Mouse (Mus musculus): ENCODE measurements at regions not wholly inside any gene's neighbourhood (a gene's known extent, or its start where the extent isn't known, plus 50 kb on each side); places are given as distances from the start of the nearest gene placed in this dataset.

- Histone ChIP-seq H3K4me2 (no peak overlapping the region), H3K27me3 (no peaks in the 10 kb centered on the region), H3K36me3 (replicated peaks) (no peaks in the 10 kb centered on the region), H3K9me3 (replicated peaks) (no peaks in the 10 kb centered on the region), H3K4me3 (replicated peaks) (no peak overlapping the region), H3K27ac (replicated peaks) (no peak overlapping the region), H3K9ac (no peak overlapping the region), H3K4me1 (replicated peaks) (peaks cover 6% of the 10 kb centered on the region)
- no peak for ATAC-seq (ENCODE audit: insufficient read depth)
- WGBS (ENCODE audit: insufficient replicate concordance) = 22% methylated on average over 6 of the region's 6 CpGs
Measured at GRCm38 (mm10) chr12:25293470-25294178, 196.7 kb upstream of the Id2 start.

GRCm38 (mm10) chr12:25289381-25289780 lies 192.4 kb upstream of the Id2 start:
- H3K4me2 ChIP-seq = no peak overlapping the region
- no peak overlapping the region for H3K27ac ChIP-seq (replicated peaks)
- no peak overlapping the region for H3K4me3 ChIP-seq (replicated peaks)
- H3K27me3 ChIP-seq = no peaks in the 10 kb centered on the region
- H3K9me3 ChIP-seq (replicated peaks) = no peaks in the 10 kb centered on the region
- 31% methylated on average over 2 of the region's 2 CpGs for WGBS (ENCODE audit: insufficient replicate concordance)
- no peak overlapping the region for H3K9ac ChIP-seq
- ATAC-seq (ENCODE audit: insufficient read depth) = no peak
- no peaks in the 10 kb centered on the region for H3K36me3 ChIP-seq (replicated peaks)
- H3K4me1 ChIP-seq (replicated peaks) = peaks cover 6% of the 10 kb centered on the region

GRCm38 (mm10) chr12:25283808-25284207 lies 186.9 kb upstream of the Id2 start:
- ATAC-seq (ENCODE audit: insufficient read depth) = no peak
- WGBS (ENCODE audit: insufficient replicate concordance) = 16% methylated on average over 3 of the region's 3 CpGs

GRCm38 (mm10) chr12:25281438-25281837 lies 184.5 kb upstream of the Id2 start:
- no peak overlapping the region for H3K9ac ChIP-seq
- H3K4me3 ChIP-seq (replicated peaks) = no peak overlapping the region
- H3K4me1 ChIP-seq (replicated peaks) = no peaks in the 10 kb centered on the region
- 18% methylated on average over 1 of the region's 1 CpGs for WGBS (ENCODE audit: insufficient replicate concordance)
- H3K36me3 ChIP-seq (replicated peaks) = no peaks in the 10 kb centered on the region
- H3K4me2 ChIP-seq = no peak overlapping the region
- no peak for ATAC-seq (ENCODE audit: insufficient read depth)
- no peaks in the 10 kb centered on the region for H3K27me3 ChIP-seq
- H3K9me3 ChIP-seq (replicated peaks) = no peaks in the 10 kb centered on the region
- H3K27ac ChIP-seq (replicated peaks) = no peak overlapping the region

More at GRCm38 (mm10) chr12:25283808-25284207, 186.9 kb upstream of the Id2 start:
- Histone ChIP-seq H3K9ac (no peak overlapping the region), H3K4me2 (no peak overlapping the region), H3K4me3 (replicated peaks) (no peak overlapping the region), H3K27me3 (no peaks in the 10 kb centered on the region), H3K36me3 (replicated peaks) (no peaks in the 10 kb centered on the region), H3K9me3 (replicated peaks) (no peaks in the 10 kb centered on the region), H3K4me1 (replicated peaks) (no peaks in the 10 kb centered on the region), H3K27ac (replicated peaks) (no peak overlapping the region)

GRCm38 (mm10) chr12:25273631-25274305 lies 176.8 kb upstream of the Id2 start:
- no peak for ATAC-seq (ENCODE audit: insufficient read depth)
- no peaks in the 10 kb centered on the region for H3K9me3 ChIP-seq (replicated peaks)
- H3K36me3 ChIP-seq (replicated peaks) = no peaks in the 10 kb centered on the region
- no peak overlapping the region for H3K27ac ChIP-seq (replicated peaks)
- H3K4me2 ChIP-seq = no peak overlapping the region
- no peaks in the 10 kb centered on the region for H3K27me3 ChIP-seq
- 55% methylated on average over 6 of the region's 6 CpGs for WGBS (ENCODE audit: insufficient replicate concordance)
- no peak overlapping the region for H3K9ac ChIP-seq
- H3K4me1 ChIP-seq (replicated peaks) = peaks cover 15% of the 10 kb centered on the region; the same call in 1 of the 2 replicates
- no peak overlapping the region for H3K4me3 ChIP-seq (replicated peaks)

- 20% methylated on average over 3 of the region's 3 CpGs for WGBS (ENCODE audit: insufficient replicate concordance)
- Histone ChIP-seq H3K27ac (replicated peaks) (no peak overlapping the region), H3K4me1 (replicated peaks) (peaks cover 20% of the 10 kb centered on the region), H3K36me3 (replicated peaks) (no peaks in the 10 kb centered on the region), H3K4me2 (no peak overlapping the region), H3K9ac (no peak overlapping the region), H3K9me3 (replicated peaks) (no peaks in the 10 kb centered on the region), H3K27me3 (no peaks in the 10 kb centered on the region), H3K4me3 (replicated peaks) (no peak overlapping the region)
- ATAC-seq (ENCODE audit: insufficient read depth) = no peak
Measured at GRCm38 (mm10) chr12:25272752-25273125, 175.8 kb upstream of the Id2 start.

- Histone ChIP-seq H3K9me3 (replicated peaks) (no peaks in the 10 kb centered on the region), H3K4me2 (no peak overlapping the region), H3K4me1 (replicated peaks) (peaks cover 20% of the 10 kb centered on the region), H3K27me3 (no peaks in the 10 kb centered on the region), H3K4me3 (replicated peaks) (no peak overlapping the region), H3K9ac (no peak overlapping the region), H3K36me3 (replicated peaks) (no peaks in the 10 kb centered on the region), H3K27ac (replicated peaks) (no peak overlapping the region)
- WGBS (ENCODE audit: insufficient replicate concordance) = 33% methylated on average over 6 of the region's 6 CpGs
- ATAC-seq (ENCODE audit: insufficient read depth) = no peak
Measured at GRCm38 (mm10) chr12:25272114-25272751, 175.3 kb upstream of the Id2 start.

GRCm38 (mm10) chr12:25269878-25270277 lies 172.9 kb upstream of the Id2 start:
- no peak for ATAC-seq (ENCODE audit: insufficient read depth)

GRCm38 (mm10) chr12:25268871-25269850 lies 172.2 kb upstream of the Id2 start:
- WGBS (ENCODE audit: insufficient replicate concordance) = 28% methylated on average over 18 of the region's 18 CpGs
- Histone ChIP-seq H3K9ac (no peak overlapping the region), H3K27ac (replicated peaks) (no peak overlapping the region), H3K4me2 (no peak overlapping the region), H3K4me3 (replicated peaks) (no peak overlapping the region), H3K27me3 (no peaks in the 10 kb centered on the region), H3K9me3 (replicated peaks) (no peaks in the 10 kb centered on the region), H3K36me3 (replicated peaks) (no peaks in the 10 kb centered on the region), H3K4me1 (replicated peaks) (peaks cover 23% of the 10 kb centered on the region)
- ATAC-seq (ENCODE audit: insufficient read depth) = no peak

More at GRCm38 (mm10) chr12:25269878-25270277, 172.9 kb upstream of the Id2 start:
- H3K27ac ChIP-seq (replicated peaks) = no peak overlapping the region
- peaks cover 23% of the 10 kb centered on the region for H3K4me1 ChIP-seq (replicated peaks)
- no peaks in the 10 kb centered on the region for H3K27me3 ChIP-seq
- no peaks in the 10 kb centered on the region for H3K9me3 ChIP-seq (replicated peaks)
- no peaks in the 10 kb centered on the region for H3K36me3 ChIP-seq (replicated peaks)
- no peak overlapping the region for H3K4me3 ChIP-seq (replicated peaks)
- WGBS (ENCODE audit: insufficient replicate concordance) = 6% methylated on average over 3 of the region's 3 CpGs
- H3K4me2 ChIP-seq = no peak overlapping the region
- H3K9ac ChIP-seq = no peak overlapping the region

GRCm38 (mm10) chr12:25268323-25268722 lies 171.4 kb upstream of the Id2 start:
- Histone ChIP-seq H3K9ac (no peak overlapping the region), H3K9me3 (replicated peaks) (no peaks in the 10 kb centered on the region), H3K4me3 (replicated peaks) (no peak overlapping the region), H3K4me1 (replicated peaks) (peaks cover 23% of the 10 kb centered on the region), H3K27me3 (no peaks in the 10 kb centered on the region), H3K36me3 (replicated peaks) (no peaks in the 10 kb centered on the region), H3K27ac (replicated peaks) (no peak overlapping the region), H3K4me2 (no peak overlapping the region)
- 23% methylated on average over 7 of the region's 7 CpGs for WGBS (ENCODE audit: insufficient replicate concordance)
- no peak for ATAC-seq (ENCODE audit: insufficient read depth)
